Mouse (Mus musculus): ENCODE measurements around the gene Cep112. TPM values are rescaled to one million over a fixed set of nuclear protein-coding genes. Genes with fewer than 3 reads are reported as not detected.

The Cep112 gene
- polyA plus RNA-seq, 1 experiment from 2014 or later = 17.4 TPM

DNA sequence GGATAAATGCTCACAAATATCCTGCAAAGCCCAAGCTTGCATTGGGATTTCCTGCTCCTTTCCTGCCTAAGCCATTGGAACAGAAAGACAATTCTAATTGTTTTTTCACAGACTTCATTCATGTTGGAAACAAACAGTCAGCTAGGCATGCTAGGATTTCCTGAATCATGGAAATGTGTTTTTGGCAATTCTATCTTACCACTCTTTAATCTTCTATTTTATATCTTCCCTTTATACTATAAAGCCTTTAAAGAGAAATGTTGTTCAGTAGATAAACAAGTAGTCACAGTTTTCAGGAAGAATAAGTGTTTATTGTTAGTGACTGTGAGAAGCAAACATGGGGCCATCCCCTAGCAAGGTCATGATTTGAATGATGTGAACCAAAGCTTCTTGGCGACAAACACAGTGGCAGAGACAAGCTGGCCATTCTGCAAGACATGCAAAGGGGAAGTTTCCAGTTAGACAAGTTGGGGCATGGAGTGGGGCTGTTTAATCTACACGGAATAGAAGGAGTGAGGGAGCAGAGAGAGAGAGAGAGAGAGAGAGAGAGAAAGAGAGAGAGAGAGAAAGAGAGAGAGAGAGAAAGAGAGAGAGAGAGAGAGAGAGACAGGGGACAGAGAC lies 169.1 kb downstream of the Cep112 start:
- no peaks in the 10 kb centered on the region for H3K36me3 ChIP-seq (ENCODE audit: control insufficient read depth, insufficient read depth, low read length)
- no peaks in the 10 kb centered on the region for H3K9me3 ChIP-seq (ENCODE audit: control insufficient read depth, low read length)
- WGBS = 58% methylated on average over 2 of the region's 2 CpGs
- H3K4me3 ChIP-seq (ENCODE audit: low read depth, low read length) = no peak overlapping the region
- no peak for DNase-seq (ENCODE audit: low spot score)
- no peak overlapping the region for H3K4me2 ChIP-seq (ENCODE audit: low read depth, low read length)
- no peak overlapping the region; the same call in 1 of the 2 replicates for H3K27ac ChIP-seq (replicated peaks; ENCODE audit: low read depth, low read length)
- no peak overlapping the region for H3K9ac ChIP-seq (ENCODE audit: low read depth, low read length)
- no peaks in the 10 kb centered on the region for H3K4me1 ChIP-seq (ENCODE audit: control insufficient read depth, insufficient read depth, low read length)
- no peaks in the 10 kb centered on the region for H3K27me3 ChIP-seq (replicated peaks; ENCODE audit: control insufficient read depth, insufficient read depth, low read length)
- no peak for ATAC-seq (ENCODE audit: low read depth)

DNA sequence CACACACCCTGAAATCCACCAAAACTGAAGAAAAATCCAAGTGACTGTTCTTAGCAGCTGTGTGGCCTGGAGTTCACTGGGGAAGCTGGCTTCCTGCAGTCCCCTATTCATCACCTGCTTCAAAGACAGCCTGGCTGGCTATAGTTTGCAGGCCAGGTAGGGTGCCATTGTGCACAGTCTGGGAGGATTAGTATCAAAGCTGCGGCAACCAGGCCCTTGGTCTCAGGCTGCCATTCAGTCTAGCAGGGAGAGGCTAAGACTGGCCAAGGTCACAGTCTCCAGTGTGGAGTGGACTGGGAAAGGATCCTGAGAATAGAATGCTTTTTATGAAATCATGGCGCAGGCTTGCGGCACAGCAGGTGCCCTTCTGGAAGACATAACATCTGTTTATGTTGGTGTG lies 180.3 kb downstream of the Cep112 start:
- Histone ChIP-seq H3K4me3 (ENCODE audit: low read depth, low read length) (no peak overlapping the region), H3K9me3 (ENCODE audit: control insufficient read depth, low read length) (no peaks in the 10 kb centered on the region), H3K9ac (ENCODE audit: low read depth, low read length) (no peak overlapping the region), H3K27ac (replicated peaks; ENCODE audit: low read depth, low read length) (no peak overlapping the region), H3K27me3 (replicated peaks; ENCODE audit: control insufficient read depth, insufficient read depth, low read length) (no peaks in the 10 kb centered on the region), H3K4me2 (ENCODE audit: low read depth, low read length) (no peak overlapping the region), H3K36me3 (ENCODE audit: control insufficient read depth, insufficient read depth, low read length) (0 out of 2 replicates have a peak, but pooled peaks cover 3% of the 10 kb centered on the region), H3K4me1 (ENCODE audit: control insufficient read depth, insufficient read depth, low read length) (no peaks in the 10 kb centered on the region)
- no peak for DNase-seq (ENCODE audit: low spot score)
- ATAC-seq (ENCODE audit: low read depth) = no peak; the same call in 1 of the 2 replicates
- whole genome bisulfite sequencing = 61% methylated on average over 3 of the region's 3 CpGs

DNA sequence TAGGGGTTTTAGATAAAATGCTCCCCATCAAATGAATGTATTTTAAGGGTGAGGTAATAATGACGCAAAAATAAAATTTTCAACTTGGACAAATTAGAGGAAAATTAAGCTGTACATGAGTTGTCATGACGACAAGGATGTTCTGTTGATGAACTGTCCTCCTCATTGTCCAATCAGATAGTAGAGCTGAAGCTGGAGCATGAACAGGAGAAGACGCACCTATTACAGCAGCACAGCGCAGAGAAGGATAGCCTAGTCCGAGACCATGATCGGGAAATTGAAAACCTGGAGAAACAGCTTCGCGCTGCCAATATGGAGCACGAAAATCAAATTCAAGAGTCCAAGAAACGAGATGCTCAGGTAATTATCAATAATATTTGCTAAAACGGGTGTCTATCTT lies 181.0 kb downstream of the Cep112 start:
- Histone ChIP-seq H3K27ac (replicated peaks; ENCODE audit: low read depth, low read length) (no peak overlapping the region), H3K4me3 (ENCODE audit: low read depth, low read length) (no peak overlapping the region), H3K4me1 (ENCODE audit: control insufficient read depth, insufficient read depth, low read length) (no peaks in the 10 kb centered on the region), H3K9me3 (ENCODE audit: control insufficient read depth, low read length) (no peaks in the 10 kb centered on the region), H3K27me3 (replicated peaks; ENCODE audit: control insufficient read depth, insufficient read depth, low read length) (no peaks in the 10 kb centered on the region), H3K9ac (ENCODE audit: low read depth, low read length) (no peak overlapping the region), H3K4me2 (ENCODE audit: low read depth, low read length) (no peak overlapping the region), H3K36me3 (ENCODE audit: control insufficient read depth, insufficient read depth, low read length) (0 out of 2 replicates have a peak, but pooled peaks cover 3% of the 10 kb centered on the region)
- no peak for DNase-seq (ENCODE audit: low spot score)
- WGBS = 89% methylated on average over 11 of the region's 11 CpGs
- no peak for ATAC-seq (ENCODE audit: low read depth)

DNA sequence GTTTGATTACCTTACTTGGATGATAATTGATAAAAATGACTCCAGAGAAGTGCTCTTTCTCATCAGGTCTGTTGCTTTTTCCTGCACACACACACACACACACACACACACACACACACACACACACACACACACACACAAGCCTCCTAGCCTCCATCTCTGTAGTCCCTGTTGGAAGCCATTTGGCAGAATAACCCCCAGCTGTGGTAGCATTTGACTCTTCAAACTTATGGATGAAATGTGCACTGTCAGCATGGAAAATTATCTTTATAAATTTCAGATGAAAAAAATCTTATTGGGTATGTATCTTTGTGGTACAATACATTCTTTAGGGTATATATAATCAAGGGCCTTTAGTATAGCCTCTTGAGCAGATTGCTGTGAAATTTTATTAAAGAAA lies 181.8 kb downstream of the Cep112 start:
- no peak overlapping the region for H3K4me3 ChIP-seq (ENCODE audit: low read depth, low read length)
- ATAC-seq (ENCODE audit: low read depth) (no peak), DNase-seq (ENCODE audit: low spot score) (no peak)
- no peak overlapping the region for H3K9ac ChIP-seq (ENCODE audit: low read depth, low read length)
- no peaks in the 10 kb centered on the region for H3K27me3 ChIP-seq (replicated peaks; ENCODE audit: control insufficient read depth, insufficient read depth, low read length)
- H3K36me3 ChIP-seq (ENCODE audit: control insufficient read depth, insufficient read depth, low read length) = 0 out of 2 replicates have a peak, but pooled peaks cover 3% of the 10 kb centered on the region
- H3K4me1 ChIP-seq (ENCODE audit: control insufficient read depth, insufficient read depth, low read length) = no peaks in the 10 kb centered on the region
- H3K27ac ChIP-seq (replicated peaks; ENCODE audit: low read depth, low read length) = no peak overlapping the region
- no peaks in the 10 kb centered on the region for H3K9me3 ChIP-seq (ENCODE audit: control insufficient read depth, low read length)
- H3K4me2 ChIP-seq (ENCODE audit: low read depth, low read length) = no peak overlapping the region

DNA sequence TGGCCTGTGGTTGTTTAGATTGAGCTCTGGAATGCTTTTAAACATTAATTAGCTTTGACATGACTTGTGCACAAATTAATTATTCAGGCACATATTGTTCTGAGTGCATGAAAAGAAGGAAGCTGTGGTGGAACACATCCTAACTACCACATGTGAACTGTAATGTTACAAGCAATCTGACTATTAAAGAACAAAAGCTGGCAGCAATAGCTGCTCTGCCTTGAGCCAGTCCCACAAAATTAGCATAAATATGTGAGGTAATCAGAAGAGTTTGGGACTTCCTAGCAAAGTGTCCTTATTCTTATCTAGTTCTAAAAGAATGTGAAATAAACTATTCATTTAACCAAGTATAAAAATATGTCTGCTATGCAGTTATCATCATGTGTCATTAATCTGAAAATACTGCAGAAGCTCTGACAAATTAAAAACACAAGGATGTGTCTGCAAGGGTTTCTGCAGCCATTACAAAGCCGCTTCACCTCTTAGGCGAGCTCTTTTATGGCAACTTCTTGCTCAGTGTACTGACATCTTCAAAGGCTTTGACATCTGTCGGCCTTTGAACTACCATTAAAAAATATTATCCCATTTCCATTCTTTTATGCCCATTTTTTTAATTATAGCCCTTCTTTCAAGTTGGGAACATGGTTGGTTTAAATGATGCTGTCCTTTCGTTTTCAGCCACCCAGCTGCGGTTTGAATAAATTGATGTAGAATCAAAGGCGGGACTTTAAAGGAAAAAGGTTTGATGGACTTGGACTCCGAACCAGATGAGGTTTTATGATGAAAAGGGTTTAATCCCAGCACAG lies 195.8 kb downstream of the Cep112 start:
- ATAC-seq (ENCODE audit: low read depth) (no peak), DNase-seq (ENCODE audit: low spot score) (peak; percentile 61)
- Histone ChIP-seq H3K4me3 (ENCODE audit: low read depth, low read length) (no peak overlapping the region), H3K4me2 (ENCODE audit: low read depth, low read length) (no peak overlapping the region), H3K27me3 (replicated peaks; ENCODE audit: control insufficient read depth, insufficient read depth, low read length) (no peaks in the 10 kb centered on the region), H3K9me3 (ENCODE audit: control insufficient read depth, low read length) (peaks cover 1% of the 10 kb centered on the region; the same call in 1 of the 2 replicates), H3K27ac (replicated peaks; ENCODE audit: low read depth, low read length) (peak overlapping the region; percentile 48; the same call in 1 of the 2 replicates), H3K4me1 (ENCODE audit: control insufficient read depth, insufficient read depth, low read length) (peaks cover 10% of the 10 kb centered on the region; the same call in 1 of the 2 replicates), H3K36me3 (ENCODE audit: control insufficient read depth, insufficient read depth, low read length) (no peaks in the 10 kb centered on the region), H3K9ac (ENCODE audit: low read depth, low read length) (no peak overlapping the region)
- 45% methylated on average over 7 of the region's 7 CpGs for WGBS

DNA sequence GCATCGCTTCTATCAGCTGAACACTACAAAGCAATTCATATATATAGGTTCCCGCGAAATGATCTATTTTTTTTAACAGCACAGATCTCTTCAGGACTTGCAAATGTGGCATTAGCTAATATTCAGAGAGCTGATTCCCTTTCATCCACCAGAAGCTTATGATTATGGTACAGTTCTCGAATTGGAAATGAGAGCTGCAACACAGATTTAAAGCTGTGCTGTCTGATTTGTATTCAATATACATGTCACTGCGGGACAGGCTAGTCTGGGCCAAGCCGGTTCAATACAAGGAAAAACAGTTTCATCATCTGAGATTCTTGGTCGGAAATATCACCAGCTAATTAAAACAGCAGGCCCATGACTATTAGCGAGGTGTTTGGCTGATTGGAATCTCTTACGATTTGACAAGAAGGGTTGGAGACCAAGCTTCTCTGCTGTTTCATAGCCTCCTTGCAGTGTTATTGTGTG lies 196.5 kb downstream of the Cep112 start:
- peaks cover 10% of the 10 kb centered on the region; the same call in 1 of the 2 replicates for H3K4me1 ChIP-seq (ENCODE audit: control insufficient read depth, insufficient read depth, low read length)
- WGBS = 57% methylated on average over 9 of the region's 9 CpGs
- no peak overlapping the region for H3K4me2 ChIP-seq (ENCODE audit: low read depth, low read length)
- H3K27me3 ChIP-seq (replicated peaks; ENCODE audit: control insufficient read depth, insufficient read depth, low read length) = no peaks in the 10 kb centered on the region
- no peak overlapping the region for H3K27ac ChIP-seq (replicated peaks; ENCODE audit: low read depth, low read length)
- H3K9ac ChIP-seq (ENCODE audit: low read depth, low read length) = no peak overlapping the region
- peaks cover 6% of the 10 kb centered on the region; the same call in 1 of the 2 replicates for H3K9me3 ChIP-seq (ENCODE audit: control insufficient read depth, low read length)
- ATAC-seq (ENCODE audit: low read depth) (no peak), DNase-seq (ENCODE audit: low spot score) (peak; percentile 6)
- no peaks in the 10 kb centered on the region for H3K36me3 ChIP-seq (ENCODE audit: control insufficient read depth, insufficient read depth, low read length)
- no peak overlapping the region for H3K4me3 ChIP-seq (ENCODE audit: low read depth, low read length)

DNA sequence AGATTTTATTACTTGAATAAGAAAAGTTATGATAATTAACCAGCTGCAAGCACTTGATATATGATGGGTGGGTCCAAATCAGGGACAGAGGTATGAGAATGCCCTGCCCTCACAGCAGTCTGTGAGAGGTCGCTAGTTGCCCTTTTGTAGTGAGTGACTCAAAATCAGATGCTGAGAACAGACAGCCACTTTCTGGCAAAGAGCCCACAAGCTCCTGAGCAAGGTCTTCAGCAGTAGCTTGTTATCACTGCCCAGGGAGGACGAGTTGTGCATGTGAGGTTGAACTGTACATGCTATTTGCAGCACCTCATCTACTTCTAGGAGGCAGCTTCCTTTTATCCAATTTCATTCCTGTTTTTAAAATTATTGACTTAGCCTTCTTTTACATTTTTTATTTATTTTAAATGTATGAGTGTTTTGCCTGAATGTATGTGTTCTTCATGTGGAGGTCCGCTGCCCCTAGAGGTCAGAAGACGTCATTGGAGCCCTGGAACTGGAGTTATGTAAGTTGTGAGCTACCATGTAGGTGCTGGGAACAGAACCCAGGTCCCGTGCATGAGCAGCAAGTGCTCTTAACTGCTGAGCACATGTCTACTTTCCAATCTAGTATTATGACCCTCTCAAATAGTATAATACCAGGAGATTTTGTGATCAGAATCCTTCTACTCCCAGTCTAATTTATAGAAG lies 200.7 kb downstream of the Cep112 start:
- DNase-seq (ENCODE audit: low spot score) (no peak), ATAC-seq (ENCODE audit: low read depth) (no peak)
- 79% methylated on average over 5 of the region's 5 CpGs for WGBS
- Histone ChIP-seq H3K9me3 (ENCODE audit: control insufficient read depth, low read length) (peaks cover 6% of the 10 kb centered on the region; the same call in 1 of the 2 replicates), H3K27me3 (replicated peaks; ENCODE audit: control insufficient read depth, insufficient read depth, low read length) (no peaks in the 10 kb centered on the region), H3K4me1 (ENCODE audit: control insufficient read depth, insufficient read depth, low read length) (0 out of 2 replicates have a peak, but pooled peaks cover 3% of the 10 kb centered on the region), H3K9ac (ENCODE audit: low read depth, low read length) (no peak overlapping the region), H3K36me3 (ENCODE audit: control insufficient read depth, insufficient read depth, low read length) (no peaks in the 10 kb centered on the region), H3K4me2 (ENCODE audit: low read depth, low read length) (no peak overlapping the region), H3K4me3 (ENCODE audit: low read depth, low read length) (no peak overlapping the region), H3K27ac (replicated peaks; ENCODE audit: low read depth, low read length) (no peak overlapping the region)

DNA sequence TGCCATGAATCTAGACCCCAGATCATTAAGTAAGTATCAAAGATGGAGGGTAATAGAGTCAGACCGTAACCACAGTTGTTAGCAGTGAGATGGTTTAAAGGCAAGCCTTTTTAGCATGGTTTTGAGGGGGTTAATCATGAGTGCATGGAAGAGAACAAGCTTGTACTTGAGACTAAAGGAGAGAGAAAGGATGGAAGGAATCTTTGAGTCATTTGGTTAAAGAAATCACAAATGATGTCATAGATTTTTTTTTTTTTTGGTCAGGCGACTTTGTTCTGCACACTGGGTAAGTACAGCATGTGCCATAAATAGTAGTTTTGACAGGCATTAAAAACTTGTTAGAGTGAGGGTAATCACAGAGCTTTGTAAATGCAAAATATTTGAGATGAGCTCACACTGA lies 212.8 kb downstream of the Cep112 start:
- no peaks in the 10 kb centered on the region for H3K4me1 ChIP-seq (ENCODE audit: control insufficient read depth, insufficient read depth, low read length)
- no peak for ATAC-seq (ENCODE audit: low read depth)
- no peak overlapping the region for H3K27ac ChIP-seq (replicated peaks; ENCODE audit: low read depth, low read length)
- no peak overlapping the region for H3K4me3 ChIP-seq (ENCODE audit: low read depth, low read length)
- H3K9ac ChIP-seq (ENCODE audit: low read depth, low read length) = no peak overlapping the region
- DNase-seq (ENCODE audit: low spot score) = no peak
- H3K9me3 ChIP-seq (ENCODE audit: control insufficient read depth, low read length) = no peaks in the 10 kb centered on the region
- no peaks in the 10 kb centered on the region for H3K27me3 ChIP-seq (replicated peaks; ENCODE audit: control insufficient read depth, insufficient read depth, low read length)
- H3K4me2 ChIP-seq (ENCODE audit: low read depth, low read length) = no peak overlapping the region
- H3K36me3 ChIP-seq (ENCODE audit: control insufficient read depth, insufficient read depth, low read length) = no peaks in the 10 kb centered on the region
- 77% methylated on average over 2 of the region's 2 CpGs for WGBS

Data from embryonic facial prominence, embryonic 14.5 days (tissue).